Mouse (Mus musculus) kidney, adult 9 months (tissue): ENCODE measurements at regions not wholly inside any gene's neighbourhood (a gene's known extent, or its start where the extent isn't known, plus 50 kb on each side); places are given as distances from the start of the nearest gene placed in this dataset.

Experiments
- DNase-seq: peaks from one replicate; pipeline ENCODE4 v3.0.0; 2022

DNA sequence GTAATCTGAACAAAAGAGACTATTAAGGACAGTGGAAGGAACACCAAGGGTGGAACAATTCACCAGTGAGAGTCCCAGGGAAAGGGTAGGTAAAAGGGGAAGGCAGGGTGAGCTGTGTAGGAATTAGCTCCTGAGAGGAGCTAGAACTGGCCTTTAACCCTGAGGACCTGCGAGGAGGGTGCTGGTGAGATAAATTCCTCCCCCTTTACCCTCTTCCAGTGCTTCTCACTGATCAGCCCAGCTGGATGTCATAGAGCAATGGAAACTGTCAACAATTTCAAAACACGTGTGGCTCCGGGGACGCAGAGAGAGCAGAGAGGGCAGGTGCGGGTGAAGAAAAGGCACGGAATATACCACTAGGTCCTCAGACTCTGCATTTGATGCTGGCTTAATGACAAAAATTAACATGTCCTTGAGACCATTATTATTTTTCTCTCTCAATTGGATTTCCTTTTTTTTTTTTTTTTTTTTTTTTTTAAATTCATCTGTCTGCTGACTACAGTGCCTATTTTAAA, 107.7 kb upstream of the Spats2l start:
- no peak for DNase-seq

DNA sequence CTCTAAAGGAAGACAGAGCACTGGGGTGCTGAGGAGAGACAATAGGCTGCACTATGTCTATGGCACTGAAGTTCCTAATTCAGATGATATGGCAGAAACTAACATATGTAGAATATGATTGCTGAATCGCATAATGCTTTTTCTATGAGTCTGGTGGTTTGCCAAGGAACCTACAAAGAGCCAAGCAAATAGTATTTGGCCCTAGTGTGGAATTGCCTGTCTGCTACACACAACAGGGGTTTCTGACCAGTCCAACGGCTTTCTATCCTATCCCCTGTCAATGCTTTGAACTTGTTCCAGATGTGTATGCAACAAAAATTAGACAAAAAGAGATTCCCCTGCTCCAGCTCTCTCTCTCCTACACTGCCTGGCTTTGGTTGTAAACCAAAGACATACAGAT, 100.5 kb upstream of the Spats2l start:
- DNase-seq, result no peak

DNA sequence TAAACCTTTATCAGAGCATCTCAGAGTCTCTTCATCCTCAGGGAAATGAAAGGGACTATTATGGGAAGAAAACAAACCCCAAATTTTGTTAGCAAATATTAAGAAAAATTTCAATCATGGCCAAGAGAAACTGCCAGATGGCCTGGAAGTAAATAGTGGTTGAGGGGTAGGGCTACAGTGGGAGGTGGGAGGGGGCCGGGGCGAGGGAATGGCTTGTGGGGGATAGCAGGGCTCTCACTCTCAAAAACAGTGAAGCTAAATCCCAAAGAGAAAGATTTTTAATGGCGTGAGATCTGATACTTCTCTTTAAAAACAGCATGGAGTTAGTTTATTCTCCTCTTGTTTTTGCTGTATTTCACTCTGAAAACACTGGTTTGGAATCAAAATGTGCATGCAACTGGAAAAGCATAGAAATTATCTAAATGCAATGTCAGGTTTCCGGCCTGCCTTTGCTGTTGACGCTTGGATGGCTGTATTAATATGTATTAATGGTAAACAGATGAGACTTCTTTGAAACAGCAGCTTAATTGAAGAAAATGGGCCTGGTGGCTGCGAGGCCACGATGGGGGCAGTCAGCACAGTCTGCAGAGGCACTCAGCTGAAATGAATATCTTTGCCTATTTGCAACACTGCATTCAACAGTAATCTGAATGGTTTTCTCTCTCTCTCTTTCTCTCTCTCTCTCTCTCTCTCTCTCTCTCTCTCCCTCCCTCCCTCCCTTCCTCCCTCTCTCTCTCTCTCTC, 99.8 kb upstream of the Spats2l start:
- DNase-seq, result no peak

DNA sequence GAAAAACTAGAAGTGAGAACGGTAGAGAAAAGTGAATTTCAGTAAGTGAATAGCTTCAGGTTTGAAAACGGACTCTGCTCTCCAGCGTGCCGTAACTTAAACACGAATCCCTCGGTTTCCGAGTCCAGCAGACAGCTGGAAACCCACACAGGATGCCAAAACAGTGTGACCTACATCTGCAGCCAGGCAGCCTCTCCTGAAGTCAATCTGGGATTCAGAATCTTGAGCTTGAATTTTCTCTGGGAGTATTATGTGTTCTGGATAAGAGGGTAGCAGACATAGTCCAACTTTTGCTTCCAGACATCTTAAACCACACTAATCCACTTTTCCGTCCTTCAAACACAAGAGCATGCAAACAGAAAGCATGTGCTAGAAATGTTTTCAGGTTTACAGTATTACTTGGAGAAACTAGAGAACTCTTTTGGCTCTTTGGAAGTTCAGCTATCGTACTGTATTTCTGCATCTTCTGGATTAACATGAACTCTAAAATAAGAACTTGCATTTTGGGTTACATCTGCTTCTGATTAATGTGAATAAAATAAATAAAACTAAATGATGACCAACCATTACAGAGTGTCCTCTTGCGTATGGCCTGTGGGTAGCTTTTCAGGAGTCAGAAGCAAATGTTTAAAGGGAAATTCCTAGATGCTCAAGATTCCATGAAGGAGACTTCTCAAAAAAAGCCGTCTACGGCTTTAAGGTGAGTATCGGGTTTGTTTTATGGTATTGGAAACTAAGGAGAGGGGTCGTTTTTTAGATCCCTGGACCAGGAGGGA, 89.4 kb upstream of the Spats2l start:
- DNase-seq, result no peak

DNA sequence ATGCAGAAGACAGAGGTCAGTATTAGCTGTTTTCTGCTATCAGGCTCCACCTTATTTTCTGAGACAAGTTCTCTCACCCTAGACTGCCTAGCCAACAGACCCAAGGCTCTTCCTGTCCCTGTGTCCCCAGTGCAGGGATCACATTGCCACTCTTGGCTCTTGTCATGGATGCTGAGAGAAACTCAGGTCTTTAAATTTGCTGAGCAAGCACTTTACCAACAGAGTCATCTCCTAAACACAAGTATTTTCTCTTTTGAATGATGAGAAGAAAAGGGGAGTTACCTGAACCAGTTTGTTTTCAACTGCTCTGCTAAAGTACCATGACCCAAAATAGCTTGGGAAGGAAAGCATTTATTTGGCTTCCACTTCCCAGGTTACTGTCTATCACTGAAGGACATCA, 84.7 kb upstream of the Spats2l start:
- no peak for DNase-seq

DNA sequence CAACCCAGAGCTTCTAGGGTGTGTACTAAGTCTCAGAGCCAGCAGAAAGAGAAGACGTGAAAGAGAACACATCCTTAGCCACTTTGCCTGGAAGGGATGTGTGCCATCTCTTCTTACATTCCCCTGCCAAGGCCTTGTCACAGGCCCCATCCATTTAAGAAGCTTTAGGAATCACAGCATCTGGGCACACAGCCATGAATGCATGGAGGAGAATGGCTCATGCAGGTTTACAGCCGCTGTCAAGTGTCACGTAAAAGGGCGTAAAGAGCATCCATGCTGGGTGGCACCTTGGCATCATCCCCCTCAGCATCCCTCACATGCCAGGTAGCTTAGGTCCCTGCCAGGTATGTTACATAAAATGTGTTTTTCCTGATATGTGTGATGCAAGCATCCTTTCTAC, 66.1 kb upstream of the Spats2l start:
- DNase-seq, result no peak

DNA sequence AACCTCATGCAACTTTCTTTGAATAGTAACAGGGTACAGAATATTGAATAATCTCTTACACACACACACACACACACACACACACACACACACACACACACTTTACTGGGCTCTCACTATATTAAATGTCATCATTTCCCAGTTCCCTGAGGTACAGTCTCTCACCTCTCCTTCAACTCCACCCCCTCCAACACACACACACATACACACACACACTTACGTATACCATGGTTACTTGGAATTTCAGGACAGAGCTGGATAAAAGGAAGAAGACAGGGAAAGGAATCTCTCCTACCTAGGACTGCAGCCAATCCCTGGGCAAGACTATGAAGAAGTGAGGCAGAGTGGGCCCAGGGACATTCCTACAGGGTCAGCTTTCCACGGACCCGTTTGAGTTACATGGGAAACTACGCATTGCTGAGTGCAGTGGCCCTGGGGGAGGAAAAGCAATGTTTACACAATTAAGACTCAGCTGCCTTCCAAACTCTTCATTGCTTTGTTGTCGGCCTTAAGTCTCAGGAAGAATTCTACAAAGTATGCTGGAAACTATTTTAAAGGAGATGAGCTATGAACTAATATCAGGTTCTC, 61.0 kb upstream of the Spats2l start:
- no peak for DNase-seq

DNA sequence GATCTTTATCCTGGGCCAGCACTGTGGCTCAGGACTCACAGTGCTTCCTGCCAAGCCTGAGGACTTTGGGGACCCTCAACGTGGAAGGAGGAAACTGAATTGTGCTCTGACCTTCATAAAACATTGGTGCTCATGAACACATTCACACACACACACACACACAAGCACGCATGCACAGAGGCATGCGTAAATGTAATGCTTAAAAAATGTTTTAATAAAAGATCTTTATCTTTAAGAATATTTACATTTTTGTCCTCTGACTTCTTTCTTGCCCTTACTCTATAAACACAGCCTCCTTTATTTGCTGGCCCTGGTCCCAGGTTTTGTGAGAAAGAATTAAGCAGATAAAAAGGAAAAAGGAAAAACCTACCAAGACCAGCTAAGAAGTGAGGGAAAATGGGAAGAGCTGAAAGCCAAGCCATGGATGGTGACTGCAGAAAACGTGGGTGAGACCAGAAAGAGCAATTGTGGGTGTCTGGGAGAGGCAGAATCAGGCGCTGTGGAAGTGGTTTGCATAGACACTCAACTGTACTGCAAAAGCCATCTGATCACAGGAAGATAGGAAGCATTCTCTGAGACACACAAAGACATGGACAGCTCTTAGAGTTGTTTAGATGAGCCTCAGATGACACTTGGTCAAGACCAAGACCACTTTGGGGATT, 56.7 kb upstream of the Spats2l start:
- no peak for DNase-seq

DNA sequence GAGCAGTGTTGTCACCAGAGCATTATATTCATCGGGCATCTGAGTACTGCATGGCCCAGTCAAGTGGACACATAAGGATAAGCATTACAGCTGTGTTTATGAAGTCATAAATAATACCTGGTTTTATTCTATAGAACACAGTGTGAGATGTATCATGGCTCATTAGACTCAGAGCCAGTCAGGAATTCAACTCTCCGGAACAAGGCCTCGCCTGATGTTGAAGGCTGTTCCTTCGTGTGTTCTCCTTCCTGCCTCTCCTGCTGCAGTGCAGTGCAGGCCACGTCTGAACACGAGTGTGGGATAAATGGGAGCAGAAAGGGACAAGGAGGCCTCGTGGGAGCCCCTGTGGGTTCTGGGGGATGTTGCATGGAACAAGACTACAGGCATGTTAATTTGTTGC, 55.6 kb upstream of the Spats2l start:
- no peak for DNase-seq
